Mouse (Mus musculus): ENCODE data around the gene Wdr81. TPM values are rescaled to one million over a fixed set of nuclear protein-coding genes. Genes with fewer than 3 reads are reported as not detected.

Wdr81 gene
- polyA plus RNA-seq (2015; fragmentation: Nextera tagmentation; extraction: Ambion mirVana) = 6.8 and 7.0 TPM in 2 replicates

GRCm38 (mm10) chr11:75453991-75454930 lies at the start of gene Wdr81:
TSS of gene Wdr81 (minus strand) at chr11:75454717.
- peak within 1 kb of the TSS; percentile 72 for H3K27ac ChIP-seq (ENCODE audit: low read length)
- peak; percentile 93 for ATAC-seq (ENCODE audit: insufficient read depth, low FRiP score)
- no peaks in the 10 kb centered on the region for H3K27me3 ChIP-seq (ENCODE audit: control insufficient read depth, insufficient read depth, low read length)
- H3K4me3 ChIP-seq (replicated peaks; ENCODE audit: low read length) = peak within 1 kb of the TSS; percentile 73
- H3K4me2 ChIP-seq (ENCODE audit: low read depth, low read length) = peak within 1 kb of the TSS; percentile 100
- peaks cover 17% of the 10 kb centered on the region for H3K4me1 ChIP-seq (ENCODE audit: control insufficient read depth, insufficient read depth, low read length)
- H3K36me3 ChIP-seq (ENCODE audit: control insufficient read depth, insufficient read depth, low read length) = no peaks in the 10 kb centered on the region
- peak within 1 kb of the TSS; percentile 83 for H3K9ac ChIP-seq (ENCODE audit: low read length)
- no peaks in the 10 kb centered on the region for H3K9me3 ChIP-seq (replicated peaks; ENCODE audit: control insufficient read depth, low read length)
- WGBS = 2% methylated on average over 56 of the region's 56 CpGs

- H3K36me3 ChIP-seq (ENCODE audit: control insufficient read depth, insufficient read depth, low read length) = peaks cover 78% of the 10 kb centered on the region
- no peak overlapping the region for H3K27ac ChIP-seq (ENCODE audit: low read length)
- 76% methylated on average over 1 of the region's 1 CpGs for WGBS
- no peak overlapping the region for H3K4me2 ChIP-seq (ENCODE audit: low read depth, low read length)
- H3K9me3 ChIP-seq (replicated peaks; ENCODE audit: control insufficient read depth, low read length) = no peaks in the 10 kb centered on the region
- H3K4me1 ChIP-seq (ENCODE audit: control insufficient read depth, insufficient read depth, low read length) = no peaks in the 10 kb centered on the region
- no peak for ATAC-seq (ENCODE audit: insufficient read depth, low FRiP score)
- no peak overlapping the region for H3K4me3 ChIP-seq (replicated peaks; ENCODE audit: low read length)
- no peak overlapping the region for H3K9ac ChIP-seq (ENCODE audit: low read length)
- no peaks in the 10 kb centered on the region for H3K27me3 ChIP-seq (ENCODE audit: control insufficient read depth, insufficient read depth, low read length)
Observed at GRCm38 (mm10) chr11:75498126-75498525, 43.6 kb upstream of the Wdr81 start.

DNA sequence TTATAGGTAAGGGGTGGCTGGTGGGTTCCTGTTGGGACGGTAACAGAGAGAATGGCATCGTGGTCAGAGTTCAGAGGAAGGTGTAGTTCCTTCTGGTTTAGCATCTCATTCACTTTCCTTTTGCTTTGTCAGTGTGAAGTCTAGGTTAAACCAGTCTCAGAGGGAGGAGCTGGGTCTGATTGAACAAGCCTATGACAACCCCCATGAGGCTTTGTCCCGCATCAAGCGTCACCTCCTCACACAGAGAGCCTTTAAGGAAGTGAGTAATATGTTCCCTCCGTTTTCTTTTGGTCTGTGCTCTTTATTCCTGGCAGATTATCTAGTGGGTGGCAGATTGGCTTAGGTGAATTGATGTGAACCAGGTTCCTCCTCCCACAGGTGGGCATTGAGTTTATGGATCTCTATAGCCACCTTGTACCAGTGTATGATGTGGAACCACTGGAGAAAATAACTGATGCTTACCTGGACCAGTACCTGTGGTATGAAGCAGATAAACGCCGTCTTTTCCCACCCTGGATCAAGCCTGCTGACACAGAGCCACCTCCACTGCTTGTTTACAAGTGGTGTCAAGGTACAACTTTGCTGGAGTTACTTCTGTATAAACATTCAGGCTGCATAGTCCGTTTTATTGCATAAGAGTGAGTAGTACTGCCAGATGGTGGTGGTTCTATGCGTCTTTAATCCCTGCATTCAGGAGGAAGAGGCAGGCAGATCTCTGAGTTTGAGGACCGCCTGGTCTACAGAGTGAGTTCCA lies 40.0 kb upstream of the Wdr81 start:
- H3K27me3 ChIP-seq (ENCODE audit: control insufficient read depth, insufficient read depth, low read length) = no peaks in the 10 kb centered on the region
- 90% methylated on average over 10 of the region's 10 CpGs for WGBS
- no peak for ATAC-seq (ENCODE audit: insufficient read depth, low FRiP score)
- H3K9me3 ChIP-seq (replicated peaks; ENCODE audit: control insufficient read depth, low read length) = no peaks in the 10 kb centered on the region
- no peak overlapping the region for H3K27ac ChIP-seq (ENCODE audit: low read length)
- H3K36me3 ChIP-seq (ENCODE audit: control insufficient read depth, insufficient read depth, low read length) = peaks cover 62% of the 10 kb centered on the region
- no peak overlapping the region for H3K4me2 ChIP-seq (ENCODE audit: low read depth, low read length)
- no peak overlapping the region for H3K9ac ChIP-seq (ENCODE audit: low read length)
- H3K4me1 ChIP-seq (ENCODE audit: control insufficient read depth, insufficient read depth, low read length) = no peaks in the 10 kb centered on the region
- H3K4me3 ChIP-seq (replicated peaks; ENCODE audit: low read length) = no peak overlapping the region

DNA sequence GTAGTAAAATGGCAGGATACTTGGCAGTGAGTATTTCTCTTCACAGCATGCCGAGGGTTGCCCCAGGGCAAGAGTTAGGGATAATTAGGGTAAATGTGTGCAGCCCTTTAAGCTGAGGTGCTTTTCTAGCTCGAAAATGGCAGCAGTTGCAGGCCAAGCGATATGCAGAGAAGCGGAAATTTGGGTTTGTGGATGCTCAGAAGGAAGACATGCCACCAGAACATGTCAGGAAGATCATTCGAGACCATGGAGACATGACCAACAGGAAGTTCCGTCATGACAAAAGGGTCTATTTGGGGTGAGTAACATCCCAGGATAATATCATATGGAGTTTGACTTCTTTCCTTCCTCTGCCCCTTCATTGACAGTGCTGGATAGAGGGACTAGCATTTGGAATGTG lies 33.0 kb upstream of the Wdr81 start:
- Histone ChIP-seq H3K4me3 (replicated peaks; ENCODE audit: low read length) (peak overlapping the region; percentile 99), H3K27ac (ENCODE audit: low read length) (peak overlapping the region; percentile 67; the same call in 1 of the 2 replicates), H3K9ac (ENCODE audit: low read length) (peak overlapping the region; percentile 98), H3K4me1 (ENCODE audit: control insufficient read depth, insufficient read depth, low read length) (peaks cover 7% of the 10 kb centered on the region), H3K4me2 (ENCODE audit: low read depth, low read length) (peak overlapping the region; percentile 93), H3K36me3 (ENCODE audit: control insufficient read depth, insufficient read depth, low read length) (peaks cover 17% of the 10 kb centered on the region), H3K9me3 (replicated peaks; ENCODE audit: control insufficient read depth, low read length) (no peaks in the 10 kb centered on the region), H3K27me3 (ENCODE audit: control insufficient read depth, insufficient read depth, low read length) (no peaks in the 10 kb centered on the region)
- ATAC-seq (ENCODE audit: insufficient read depth, low FRiP score) = no peak
- WGBS = 39% methylated on average over 6 of the region's 6 CpGs

DNA sequence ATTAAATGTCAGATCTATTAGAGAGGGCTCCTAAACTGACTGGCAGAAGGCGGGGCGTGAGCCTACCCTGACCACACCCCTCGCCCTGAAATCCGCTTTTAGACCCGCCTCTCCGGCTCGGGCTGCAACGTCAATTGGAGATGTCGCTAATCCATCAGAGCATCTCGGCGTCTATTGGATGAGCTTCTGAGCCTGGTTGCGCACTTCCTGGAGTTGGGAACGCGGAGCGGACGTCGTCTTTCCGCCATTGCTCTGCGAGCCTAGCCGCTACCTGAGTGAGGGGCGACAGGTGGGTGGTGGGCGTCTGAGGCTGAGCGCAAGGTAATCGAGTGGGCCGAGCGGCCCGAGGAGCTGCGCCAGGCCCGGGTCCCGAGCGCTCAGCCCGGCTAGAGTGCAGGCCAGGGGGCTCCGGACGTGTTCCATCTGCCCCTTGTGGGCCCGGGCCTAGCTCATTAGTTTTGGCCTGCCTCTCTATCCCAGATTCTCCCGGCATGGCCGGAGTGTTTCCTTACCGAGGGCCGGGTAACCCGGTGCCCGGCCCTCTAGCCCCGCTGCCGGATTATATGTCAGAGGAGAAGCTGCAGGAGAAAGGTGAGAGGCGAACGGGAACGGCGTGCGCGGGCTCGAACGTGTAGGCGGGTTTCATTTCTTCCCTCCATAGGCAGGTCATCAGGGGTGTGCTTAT lies 32.2 kb upstream of the Wdr81 start, which contains the start of gene Prpf8:
Gene Prpf8 (plus strand): TSS at position 216 of the 685 bp plus-strand sequence.
- H3K27ac ChIP-seq (ENCODE audit: low read length) = peak within 1 kb of the TSS; percentile 67
- H3K4me1 ChIP-seq (ENCODE audit: control insufficient read depth, insufficient read depth, low read length) = peaks cover 7% of the 10 kb centered on the region
- H3K9ac ChIP-seq (ENCODE audit: low read length) = peak within 1 kb of the TSS; percentile 98
- WGBS = under 1% methylated on average over 52 of the region's 52 CpGs
- peaks cover 17% of the 10 kb centered on the region for H3K36me3 ChIP-seq (ENCODE audit: control insufficient read depth, insufficient read depth, low read length)
- no peaks in the 10 kb centered on the region for H3K9me3 ChIP-seq (replicated peaks; ENCODE audit: control insufficient read depth, low read length)
- peak within 1 kb of the TSS; percentile 93 for H3K4me2 ChIP-seq (ENCODE audit: low read depth, low read length)
- peak; percentile 100 for ATAC-seq (ENCODE audit: insufficient read depth, low FRiP score)
- peak within 1 kb of the TSS; percentile 99 for H3K4me3 ChIP-seq (replicated peaks; ENCODE audit: low read length)
- no peaks in the 10 kb centered on the region for H3K27me3 ChIP-seq (ENCODE audit: control insufficient read depth, insufficient read depth, low read length)

DNA sequence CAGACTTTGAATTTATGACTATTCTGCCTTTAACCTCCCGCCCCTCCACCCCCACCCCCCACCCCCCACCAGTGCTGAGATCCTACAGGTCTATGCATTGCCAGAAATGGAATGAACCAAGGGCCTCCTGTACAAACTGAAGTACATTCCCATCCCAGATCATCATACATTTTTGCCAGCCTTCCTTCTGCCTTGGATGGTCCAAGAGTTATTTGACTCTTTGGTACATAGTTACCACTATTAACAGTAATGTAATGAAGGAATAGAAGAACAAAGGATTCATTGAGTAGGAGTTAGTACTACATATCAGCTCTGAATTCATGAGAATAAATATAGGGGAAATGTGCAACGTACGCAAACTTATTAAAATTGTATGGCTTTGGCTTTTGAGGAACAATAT lies 31.7 kb upstream of the Wdr81 start:
- H3K9ac ChIP-seq (ENCODE audit: low read length) = no peak overlapping the region
- H3K9me3 ChIP-seq (replicated peaks; ENCODE audit: control insufficient read depth, low read length) = no peaks in the 10 kb centered on the region
- peaks cover 11% of the 10 kb centered on the region; the same call in 1 of the 2 replicates for H3K36me3 ChIP-seq (ENCODE audit: control insufficient read depth, insufficient read depth, low read length)
- H3K27ac ChIP-seq (ENCODE audit: low read length) = no peak overlapping the region
- peaks cover 7% of the 10 kb centered on the region for H3K4me1 ChIP-seq (ENCODE audit: control insufficient read depth, insufficient read depth, low read length)
- H3K4me3 ChIP-seq (replicated peaks; ENCODE audit: low read length) = peak overlapping the region; percentile 99; the same call in 1 of the 2 replicates
- H3K27me3 ChIP-seq (ENCODE audit: control insufficient read depth, insufficient read depth, low read length) = no peaks in the 10 kb centered on the region
- WGBS = 27% methylated on average over 3 of the region's 3 CpGs
- H3K4me2 ChIP-seq (ENCODE audit: low read depth, low read length) = peak overlapping the region; percentile 31
- peak; percentile 23; the same call in 1 of the 2 replicates for ATAC-seq (ENCODE audit: insufficient read depth, low FRiP score)

GRCm38 (mm10) chr11:75473376-75473775 lies 18.9 kb upstream of the Wdr81 start:
- Histone ChIP-seq H3K36me3 (ENCODE audit: control insufficient read depth, insufficient read depth, low read length) (no peaks in the 10 kb centered on the region), H3K27ac (ENCODE audit: low read length) (no peak overlapping the region), H3K9me3 (replicated peaks; ENCODE audit: control insufficient read depth, low read length) (no peaks in the 10 kb centered on the region), H3K4me3 (replicated peaks; ENCODE audit: low read length) (no peak overlapping the region), H3K27me3 (ENCODE audit: control insufficient read depth, insufficient read depth, low read length) (no peaks in the 10 kb centered on the region), H3K9ac (ENCODE audit: low read length) (no peak overlapping the region), H3K4me1 (ENCODE audit: control insufficient read depth, insufficient read depth, low read length) (peaks cover 3% of the 10 kb centered on the region), H3K4me2 (ENCODE audit: low read depth, low read length) (no peak overlapping the region)
- ATAC-seq (ENCODE audit: insufficient read depth, low FRiP score) = no peak
- 55% methylated on average over 7 of the region's 7 CpGs for WGBS

- no peak overlapping the region for H3K4me2 ChIP-seq (ENCODE audit: low read depth, low read length)
- peaks cover 6% of the 10 kb centered on the region for H3K4me1 ChIP-seq (ENCODE audit: control insufficient read depth, insufficient read depth, low read length)
- no peaks in the 10 kb centered on the region for H3K36me3 ChIP-seq (ENCODE audit: control insufficient read depth, insufficient read depth, low read length)
- no peak overlapping the region for H3K4me3 ChIP-seq (replicated peaks; ENCODE audit: low read length)
- ATAC-seq (ENCODE audit: insufficient read depth, low FRiP score) = no peak
- H3K9me3 ChIP-seq (replicated peaks; ENCODE audit: control insufficient read depth, low read length) = no peaks in the 10 kb centered on the region
- no peak overlapping the region for H3K27ac ChIP-seq (ENCODE audit: low read length)
- 67% methylated on average over 11 of the region's 11 CpGs for WGBS
- H3K9ac ChIP-seq (ENCODE audit: low read length) = no peak overlapping the region
- H3K27me3 ChIP-seq (ENCODE audit: control insufficient read depth, insufficient read depth, low read length) = no peaks in the 10 kb centered on the region
Observed at GRCm38 (mm10) chr11:75472469-75473081, 18.1 kb upstream of the Wdr81 start.
